Mouse (Mus musculus) thymus, adult 2 months (tissue): ENCODE measurements at regions not wholly inside any gene's neighbourhood (a gene's known extent, or its start where the extent isn't known, plus 50 kb on each side); places are given as distances from the start of the nearest gene placed in this dataset.

Experiments
- CTCF ChIP-seq: fragments of 200-500 bp; IDR thresholded peaks from 2 replicates; pipeline ENCODE4 v1.5.1; 2012; ENCODE audit warnings: mild to moderate bottlenecking, control low read depth, low read length, moderate library complexity, borderline replicate concordance; ENCODE audit not compliant: control insufficient read depth, poor library complexity, insufficient read depth; ENCODE audit errors: extremely low read depth
- POLR2A ChIP-seq: fragments of 200-500 bp; IDR thresholded peaks from 2 replicates; pipeline ENCODE4 v1.6.1; 2012; ENCODE audit warnings: mild to moderate bottlenecking, low read length, control low read depth, moderate library complexity; ENCODE audit not compliant: control insufficient read depth, poor library complexity, insufficient read depth; ENCODE audit errors: extremely low read depth

- TF ChIP-seq CTCF = no peak
- no peak for TF ChIP-seq POLR2A
Measured at GRCm38 (mm10) chr17:45340851-45341250, 92.7 kb downstream of the Cdc5l start.
